Mouse (Mus musculus) Patski (cell line): Measurements from ENCODE around the gene Mmp2. TPM values are rescaled to one million over a fixed set of nuclear protein-coding genes. Genes with fewer than 3 reads are reported as not detected.

Experiments
- ATAC-seq: fragments of 100-300 bp; one replicate; pipeline ENCODE4 v1.8.0; 2021
- CTCF ChIA-PET: fragments of 350-600 bp; sonication (Branson Sonifier 250); formaldehyde crosslinking; loops from one replicate; lab custom pipeline; 2022; ENCODE audit warnings: inconsistent platforms; lab: Charles Lee
- POLR2A ChIA-PET: fragments of 350-600 bp; sonication (Branson Sonifier 250); formaldehyde crosslinking; loops from one replicate; lab custom pipeline; 2022; ENCODE audit warnings: antibody characterized with exemption, inconsistent platforms; lab: Charles Lee
- DNase-seq: peaks from one replicate; pipeline ENCODE4 v3.0.0-alpha.2; 2011; ENCODE audit warnings: low read depth, low spot score
- H3K27me3 ChIP-seq: fragments of 371-371 bp; one replicate; pipeline ENCODE4 v1.5.1; 2021
- CTCF ChIP-seq: fragments of 100-300 bp; IDR thresholded peaks from one replicate; pipeline ENCODE4 v1.5.1; 2021
- in situ Hi-C: fragments of 300-500 bp; cut with MboI; formaldehyde crosslinking; loops from 3 replicates; pipeline ENCODE4 v1.11.1; 2018; ENCODE audit warnings: low pct_unique_long_range_greater_than_20kb, mixed read lengths
- polyA plus RNA-seq: library from polyadenylated mRNA; unstranded; gene quantifications from one replicate; pipeline ENCODE4 v1.2.3, GENCODE M21; 2021

Mmp2 gene
- polyA plus RNA-seq, 1 experiment from 2014 or later: 40.5 TPM

- no peak for TF ChIP-seq CTCF
- no peaks in the 10 kb centered on the region for H3K27me3 ChIP-seq
- ChIA-PET CTCF (interaction anchor here (2.0 kb wide), 1 partner anchor 36 kb away, joined by 6 read pairs; no protein-coding TSS in a partner anchor), POLR2A (interaction anchor here (0.6 kb wide), 1 partner anchor 26 kb away, joined by 3 read pairs; no protein-coding TSS in a partner anchor)
- DNase-seq (no peak), ATAC-seq (no peak)
- in situ Hi-C loops: loop anchor here (5.0 kb wide), 1 partner anchor 32 kb away; no protein-coding TSS in a partner anchor
Observed at GRCm38 (mm10) chr8:92854673-92855072, 27.6 kb downstream of the Mmp2 start.

- in situ Hi-C loops: loop anchor here (5.0 kb wide), 1 partner anchor 33 kb away; no protein-coding TSS in a partner anchor
- no peak for TF ChIP-seq CTCF
- ATAC-seq (peak; percentile 63), DNase-seq (no peak)
- H3K27me3 ChIP-seq: no peaks in the 10 kb centered on the region
- CTCF ChIA-PET: interaction anchor here (1.0 to 2.0 kb wide), 2 partner anchors 12 to 37 kb away, joined by 4 to 6 read pairs; no protein-coding TSS in a partner anchor
- POLR2A ChIA-PET: no interaction called here
Observed at GRCm38 (mm10) chr8:92855171-92855894, 28.2 kb downstream of the Mmp2 start, which contains the start of gene Lpcat2. Lpcat2 (plus strand) TSS chr8:92855339.

- ATAC-seq (no peak), DNase-seq (no peak)
- in situ Hi-C loops: loop anchor here (5.0 kb wide), 1 partner anchor 34 kb away; no protein-coding TSS in a partner anchor
- H3K27me3 ChIP-seq: no peaks in the 10 kb centered on the region
- no peak for TF ChIP-seq CTCF
- ChIA-PET CTCF (interaction anchor here (1.0 kb wide), 1 partner anchor 11 kb away, joined by 4 read pairs; no protein-coding TSS in a partner anchor), POLR2A (no interaction called here)
Observed at GRCm38 (mm10) chr8:92856273-92856986, 29.3 kb downstream of the Mmp2 start.

DNA sequence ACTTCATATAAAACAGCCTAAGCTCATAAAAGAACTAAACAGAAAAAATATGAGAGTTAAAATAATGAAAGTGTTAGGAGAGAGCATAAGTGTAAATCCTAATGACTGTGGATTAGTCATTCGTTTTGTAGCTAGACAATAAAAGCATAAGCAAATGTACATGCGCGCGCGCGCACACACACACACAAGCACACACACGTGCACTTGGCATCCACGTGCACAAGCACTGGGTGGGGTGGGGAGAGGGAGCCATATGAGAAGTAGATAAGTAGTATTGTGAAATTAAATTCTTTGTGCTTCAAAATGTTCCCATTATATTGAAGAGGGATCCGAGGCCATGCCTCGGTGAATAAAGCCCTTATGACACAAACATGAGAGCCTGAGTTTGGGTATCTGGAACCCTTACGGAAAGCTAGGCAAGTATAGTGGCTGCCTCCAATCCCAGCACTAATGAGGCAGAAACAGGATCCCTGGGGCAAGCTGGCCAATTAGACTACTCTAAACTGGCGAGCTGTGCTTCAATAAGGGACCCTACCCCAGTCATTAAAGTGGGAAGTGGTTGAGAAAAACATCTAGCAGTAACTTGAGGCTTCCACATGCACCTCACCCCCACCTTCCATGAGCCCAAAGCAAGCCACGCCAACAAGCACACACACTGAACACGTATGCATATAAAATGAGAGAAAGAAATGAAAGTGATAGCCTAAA lies 31.5 kb downstream of the Mmp2 start:
- DNase-seq (no peak), ATAC-seq (no peak)
- POLR2A ChIA-PET: no interaction called here
- TF ChIP-seq CTCF: no peak
- CTCF ChIA-PET: interaction anchor here (0.9 kb wide), 1 partner anchor 40 kb away, joined by 3 read pairs; no protein-coding TSS in a partner anchor
- in situ Hi-C loops: loop anchor here (5.0 kb wide), 1 partner anchor 36 kb away; no protein-coding TSS in a partner anchor
- H3K27me3 ChIP-seq: no peaks in the 10 kb centered on the region

GRCm38 (mm10) chr8:92861977-92862376 lies 34.9 kb downstream of the Mmp2 start:
- ATAC-seq: peak; percentile 71
- in situ Hi-C loops: no loop called here
- H3K27me3 ChIP-seq: no peaks in the 10 kb centered on the region
- DNase-seq: no peak
- TF ChIP-seq CTCF: no peak
- CTCF ChIA-PET: interaction anchor here (0.8 kb wide), 1 partner anchor 12 kb away, joined by 3 read pairs; no protein-coding TSS in a partner anchor
- POLR2A ChIA-PET: no interaction called here

GRCm38 (mm10) chr8:92870281-92870680 lies 43.2 kb downstream of the Mmp2 start:
- TF ChIP-seq CTCF: no peak
- H3K27me3 ChIP-seq: no peaks in the 10 kb centered on the region
- CTCF ChIA-PET: interaction anchor here (1.0 kb wide), 2 partner anchors 10 to 37 kb away, joined by 3 to 4 read pairs; no protein-coding TSS in a partner anchor
- DNase-seq (no peak), ATAC-seq (no peak)
- POLR2A ChIA-PET: no interaction called here
- in situ Hi-C loops: no loop called here

DNA sequence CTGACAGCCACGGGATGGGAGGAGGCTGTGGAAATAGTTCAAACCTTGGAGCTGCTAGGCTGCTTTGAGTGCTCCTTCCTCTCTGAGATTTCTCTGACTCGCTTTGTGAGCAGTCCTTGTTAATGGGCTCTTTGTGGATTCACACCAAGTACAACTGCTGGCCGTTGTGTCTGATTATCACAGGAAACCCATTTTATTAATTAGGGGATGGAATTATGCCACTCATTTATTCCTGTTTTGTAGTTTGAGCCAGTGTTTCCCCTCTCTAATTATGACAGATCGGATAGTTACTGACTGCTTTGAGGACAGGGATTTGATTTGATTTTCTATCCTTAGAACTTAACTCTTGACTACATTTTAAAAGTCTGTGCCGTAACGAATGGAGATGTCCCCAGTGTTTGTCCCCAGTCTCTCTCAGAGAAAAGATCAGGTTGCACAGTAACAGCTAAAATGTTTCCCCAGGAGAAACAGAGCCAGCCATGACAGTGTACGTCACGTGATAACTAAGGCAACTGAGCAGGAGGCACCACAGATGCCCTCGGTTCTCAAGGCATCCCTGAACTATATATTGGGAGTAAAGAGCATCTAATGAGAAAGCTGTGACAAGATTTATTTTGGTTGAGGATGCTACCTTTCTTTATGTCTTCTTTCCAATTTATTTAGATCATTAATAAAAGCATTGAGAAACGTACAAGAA lies 45.1 kb downstream of the Mmp2 start:
- ChIA-PET CTCF (interaction anchor here (1.3 kb wide), 1 partner anchor 23 kb away, joined by 3 read pairs; no protein-coding TSS in a partner anchor), POLR2A (interaction anchor here (1.4 kb wide), 1 partner anchor 25 kb away, joined by 3 read pairs; no protein-coding TSS in a partner anchor)
- ATAC-seq: no peak
- in situ Hi-C loops: no loop called here
- no peaks in the 10 kb centered on the region for H3K27me3 ChIP-seq
- DNase-seq: no peak
- TF ChIP-seq CTCF: no peak

DNA sequence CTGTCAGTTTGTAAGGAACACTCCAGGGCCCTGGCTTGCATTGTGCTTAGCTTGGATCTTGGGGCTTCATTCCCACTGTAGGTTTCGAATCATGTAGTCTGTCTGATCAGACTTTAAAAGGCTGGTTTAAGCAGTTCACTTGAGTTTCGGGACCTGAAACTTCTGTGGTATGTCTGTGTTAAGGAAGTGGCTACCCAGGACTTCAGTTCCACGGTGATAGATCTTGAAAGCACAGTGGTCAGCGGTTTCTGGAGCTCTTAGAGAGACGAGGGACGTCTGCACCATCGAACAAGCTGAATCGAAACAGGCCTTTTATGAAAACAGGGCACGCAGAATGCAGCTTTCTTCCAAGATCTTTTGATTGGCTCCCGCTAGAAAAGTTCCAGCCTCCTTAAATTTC lies 48.7 kb downstream of the Mmp2 start:
- in situ Hi-C loops: no loop called here
- CTCF ChIA-PET: interaction anchor here (1.1 to 11.7 kb wide), 4 partner anchors 9 to 57 kb away, joined by 4 to 78 read pairs (median 4); no protein-coding TSS in a partner anchor
- POLR2A ChIA-PET: no interaction called here
- H3K27me3 ChIP-seq: no peaks in the 10 kb centered on the region
- TF ChIP-seq CTCF: no peak
- no peak for ATAC-seq
- DNase-seq: no peak

DNA sequence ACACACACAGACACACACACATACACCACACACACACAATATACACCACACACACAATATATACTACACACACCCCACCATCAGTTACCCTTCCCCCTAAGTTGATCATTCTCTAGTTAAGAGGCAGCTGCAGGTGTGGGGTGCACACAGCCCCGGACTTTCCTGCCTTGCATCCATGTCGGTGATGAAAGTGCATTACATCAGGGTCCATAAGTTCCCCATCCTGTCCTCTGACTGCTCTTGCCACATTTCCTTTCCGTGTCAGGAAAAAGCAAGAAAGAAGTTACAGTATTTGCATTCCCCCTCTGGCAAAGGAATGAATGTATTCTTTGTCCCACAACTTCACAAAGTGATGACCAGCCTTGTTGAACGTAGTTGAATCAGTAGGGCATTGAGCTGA lies 54.2 kb downstream of the Mmp2 start:
- ATAC-seq (no peak), DNase-seq (no peak)
- POLR2A ChIA-PET: no interaction called here
- H3K27me3 ChIP-seq: no peaks in the 10 kb centered on the region
- TF ChIP-seq CTCF: no peak
- in situ Hi-C loops: loop anchor here (10.0 kb wide), 1 partner anchor 56 kb away; the partner anchor contains the start of gene Mmp2
- CTCF ChIA-PET: interaction anchor here (11.7 kb wide), 1 partner anchor 63 kb away, joined by 78 read pairs; no protein-coding TSS in a partner anchor
